Mouse (Mus musculus) cerebellum, adult (tissue): ENCODE measurements around the gene Sult2b1.

Experiments used
- ATAC-seq: cut with Nextera tagmentation; 2 replicates; pipeline ENCODE4 v1.9.2; 2017; ENCODE audit warnings: mild to moderate bottlenecking, moderate library complexity, mixed read lengths; ENCODE audit not compliant: insufficient number of reproducible peaks, low FRiP score, low TSS enrichment

Gene Sult2b1

GRCm38 (mm10) chr7:45802551-45802950 is 18.1 kb upstream of the Sult2b1 start:
- ATAC-seq = no peak

- peak; percentile 49; the same call in 1 of the 2 replicates for ATAC-seq
Measured at GRCm38 (mm10) chr7:45801348-45801747, 16.9 kb upstream of the Sult2b1 start.

DNA sequence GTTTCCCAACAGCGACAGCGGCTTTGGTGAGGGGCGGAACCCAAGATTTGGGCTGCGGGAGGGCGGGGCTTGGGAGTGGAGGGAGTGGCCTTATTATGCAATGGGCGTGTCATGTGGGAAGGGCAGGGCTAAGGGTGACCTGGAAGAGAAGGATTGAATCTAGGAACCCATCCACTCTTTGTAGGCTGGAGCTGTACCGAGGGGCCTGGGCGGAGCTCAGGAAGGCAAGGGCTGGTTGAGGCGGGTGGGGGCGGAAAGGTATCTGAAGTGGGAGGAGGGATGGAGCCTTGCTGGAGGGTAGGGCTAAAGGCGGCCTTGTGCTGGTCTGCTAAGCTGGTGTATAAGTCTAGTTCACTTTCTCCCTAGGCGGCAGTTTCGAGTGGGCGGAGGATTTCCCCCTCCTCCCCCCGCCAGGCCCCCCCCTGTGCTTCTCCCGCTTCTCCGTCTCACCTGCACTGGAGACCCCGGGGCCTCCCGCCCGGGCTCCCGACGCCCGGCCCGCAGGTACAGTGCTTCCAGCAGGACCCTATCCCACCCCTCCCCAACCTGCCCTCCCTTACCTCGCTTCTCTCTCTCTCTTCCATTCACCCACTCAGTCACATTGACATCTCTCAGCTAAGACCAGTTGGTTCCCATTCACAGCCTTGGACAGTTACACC is 16.2 kb upstream of the Sult2b1 start:
- no peak for ATAC-seq

DNA sequence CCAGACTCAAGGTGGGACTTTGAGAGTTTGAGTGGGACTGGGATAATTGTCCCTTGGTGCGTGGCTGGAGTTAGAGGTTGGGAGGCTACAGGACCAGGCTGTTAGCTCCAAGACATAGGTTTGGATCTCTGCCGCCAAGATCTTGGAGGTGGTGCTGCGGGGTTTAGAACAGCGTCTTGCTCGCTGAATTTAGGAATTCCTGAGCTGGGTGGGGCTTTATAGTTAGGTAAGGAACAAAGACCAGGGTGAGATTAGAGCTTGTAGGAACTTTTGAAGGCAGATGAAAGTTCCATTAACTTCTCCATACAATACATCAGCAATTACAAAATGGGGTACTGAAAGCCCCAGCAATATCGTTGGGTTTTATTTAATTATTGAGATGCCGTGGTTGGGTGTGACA is 15.5 kb upstream of the Sult2b1 start:
- ATAC-seq = no peak

DNA sequence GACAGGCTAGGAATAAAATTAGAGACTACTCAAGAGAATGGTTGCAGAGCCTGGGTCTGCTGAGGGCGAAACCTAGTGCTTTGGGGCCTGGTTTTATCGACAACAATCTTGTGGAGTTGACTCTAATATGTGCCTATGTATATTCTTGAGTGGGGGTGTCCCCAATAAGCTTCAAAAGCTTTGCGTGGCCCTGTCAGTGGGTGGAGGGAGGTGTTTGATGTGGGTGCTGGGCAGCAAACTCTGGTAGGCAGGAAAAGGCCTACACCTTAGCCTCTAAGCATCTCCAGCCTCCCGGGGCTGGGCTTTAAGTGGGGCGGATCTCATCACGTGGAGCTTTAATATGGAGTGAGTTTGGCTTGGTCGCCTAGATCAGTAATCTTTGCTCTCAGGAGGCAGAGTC is 14.5 kb upstream of the Sult2b1 start:
- ATAC-seq = no peak

GRCm38 (mm10) chr7:45798511-45798836 is 14.0 kb upstream of the Sult2b1 start:
- ATAC-seq = no peak

- no peak for ATAC-seq
Measured at GRCm38 (mm10) chr7:45797661-45798510, 13.4 kb upstream of the Sult2b1 start.

DNA sequence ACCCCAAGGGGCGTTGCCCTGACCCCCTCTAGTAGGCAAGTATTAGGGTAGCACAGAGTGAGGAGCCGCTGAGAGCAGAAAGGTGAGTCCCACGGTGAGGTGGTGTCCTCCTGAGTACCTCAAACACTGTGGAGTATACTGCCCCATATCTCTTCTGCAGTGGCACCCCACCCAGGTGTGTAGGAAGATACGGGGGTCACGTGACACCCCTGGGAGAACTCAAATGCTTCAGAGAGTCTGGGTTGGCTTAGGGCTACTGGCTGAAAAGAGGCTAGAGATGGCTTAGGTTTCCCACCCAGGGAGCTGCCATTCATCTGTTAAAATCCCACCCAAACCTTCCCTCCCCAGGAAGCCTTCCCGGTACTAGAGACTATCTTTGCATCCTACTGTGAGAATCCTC is 12.5 kb upstream of the Sult2b1 start:
- no peak for ATAC-seq

- ATAC-seq = no peak
Measured at GRCm38 (mm10) chr7:45794971-45795370, 10.5 kb upstream of the Sult2b1 start.

GRCm38 (mm10) chr7:45793969-45794585 is 9.6 kb upstream of the Sult2b1 start:
- no peak for ATAC-seq

GRCm38 (mm10) chr7:45793240-45793639 is 8.8 kb upstream of the Sult2b1 start:
- no peak for ATAC-seq

DNA sequence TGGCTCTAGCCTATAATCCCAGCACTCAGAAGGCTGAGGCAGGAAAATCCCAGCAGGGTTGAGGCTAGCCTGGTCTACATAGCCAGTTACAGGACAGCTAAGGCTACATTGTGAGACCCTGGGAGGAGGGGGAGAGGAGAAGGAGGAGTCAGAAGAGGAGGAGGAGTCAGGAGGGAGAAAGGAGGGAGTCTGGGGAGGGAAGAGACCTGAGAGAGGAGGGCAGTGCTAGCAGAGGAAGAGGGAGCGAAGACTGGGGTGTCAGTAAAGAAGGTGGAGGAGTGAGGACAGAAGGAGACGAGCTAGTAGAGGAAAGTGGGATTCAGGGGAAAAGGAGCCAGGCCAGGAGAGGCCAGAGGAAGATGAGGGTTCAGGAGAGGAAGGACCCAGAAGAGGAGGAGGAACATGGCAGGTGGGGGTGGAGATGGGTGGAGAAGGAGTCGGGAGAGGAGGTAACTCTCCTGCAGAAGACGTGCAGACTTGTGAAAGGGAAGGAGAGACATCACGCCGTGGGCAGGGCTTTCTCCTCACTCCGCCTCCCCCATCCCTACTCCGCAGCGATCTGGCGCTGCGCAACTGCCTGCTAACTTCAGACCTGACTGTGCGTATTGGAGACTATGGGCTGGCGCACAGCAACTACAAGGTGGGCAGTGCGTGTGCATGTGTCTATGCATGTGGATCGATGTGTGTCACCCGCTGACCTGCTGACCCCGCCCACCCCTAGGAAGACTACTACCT is 7.5 kb upstream of the Sult2b1 start:
- ATAC-seq = no peak

DNA sequence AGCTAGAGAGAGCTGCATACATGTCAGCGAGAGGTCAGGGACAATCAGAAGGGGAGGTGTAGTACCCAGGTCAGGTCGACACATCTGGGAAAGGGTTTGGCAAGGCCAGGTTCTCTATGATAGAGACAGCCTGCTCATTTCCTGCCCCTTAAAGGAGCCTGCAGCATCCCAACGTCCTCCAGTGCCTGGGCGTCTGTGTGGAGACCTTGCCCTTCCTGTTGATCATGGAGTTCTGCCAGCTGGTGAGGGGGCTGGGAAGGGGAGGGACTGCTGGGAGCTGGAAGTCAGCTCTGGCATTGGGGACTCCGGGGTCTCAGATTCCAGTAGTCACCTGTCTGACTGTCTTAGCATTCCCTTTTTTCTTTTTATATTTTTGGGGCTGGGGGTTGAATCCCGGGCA is 6.3 kb upstream of the Sult2b1 start:
- ATAC-seq = no peak

DNA sequence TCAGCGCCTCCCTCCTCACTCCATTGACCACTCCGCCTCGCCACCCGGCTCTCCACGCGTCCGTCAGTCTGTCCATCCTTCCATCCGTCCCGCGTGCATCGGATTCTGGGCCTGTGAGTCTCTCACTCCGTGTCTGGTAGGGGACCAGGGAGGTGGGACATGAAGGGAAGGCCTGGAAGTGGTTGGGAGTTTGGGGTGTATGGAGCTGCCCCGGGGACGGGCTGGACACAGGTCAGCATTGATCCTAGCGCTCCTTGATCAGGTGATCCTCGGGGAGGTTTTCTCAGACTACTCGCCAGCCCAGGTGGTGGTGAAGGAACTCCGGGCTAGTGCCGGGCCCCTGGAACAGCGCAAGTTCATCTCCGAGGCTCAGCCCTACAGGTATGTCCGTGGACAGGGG is 3.2 kb upstream of the Sult2b1 start:
- no peak for ATAC-seq

GRCm38 (mm10) chr7:45786661-45787413 is 2.4 kb upstream of the Sult2b1 start:
- ATAC-seq = peak; percentile 51

DNA sequence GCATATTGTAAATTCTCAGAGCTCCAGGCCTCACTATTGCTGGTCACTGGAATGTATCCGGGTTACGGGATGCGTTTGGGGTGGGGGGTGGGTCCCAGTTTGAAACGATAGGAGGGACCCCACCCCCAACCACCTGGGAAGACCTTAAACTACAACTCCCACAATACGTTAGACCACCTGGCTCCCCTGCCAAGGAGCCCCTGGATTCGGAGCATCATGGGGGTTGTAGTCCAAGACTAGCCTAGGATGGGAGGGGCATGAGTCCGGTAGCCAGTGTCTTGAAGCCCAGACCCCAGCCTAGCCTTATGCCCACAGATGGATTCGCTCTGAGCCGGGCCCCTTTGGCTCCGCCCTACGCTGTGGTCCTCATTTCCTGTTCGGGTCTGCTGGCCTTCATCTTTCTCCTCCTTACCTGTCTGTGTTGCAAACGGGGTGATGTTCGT is 1.7 kb upstream of the Sult2b1 start:
- 0 out of 2 replicates have a peak, but pooled peaks have one; percentile 32 for ATAC-seq

GRCm38 (mm10) chr7:45785388-45786135 is 1.1 kb upstream of the Sult2b1 start:
- ATAC-seq = peak; percentile 21

DNA sequence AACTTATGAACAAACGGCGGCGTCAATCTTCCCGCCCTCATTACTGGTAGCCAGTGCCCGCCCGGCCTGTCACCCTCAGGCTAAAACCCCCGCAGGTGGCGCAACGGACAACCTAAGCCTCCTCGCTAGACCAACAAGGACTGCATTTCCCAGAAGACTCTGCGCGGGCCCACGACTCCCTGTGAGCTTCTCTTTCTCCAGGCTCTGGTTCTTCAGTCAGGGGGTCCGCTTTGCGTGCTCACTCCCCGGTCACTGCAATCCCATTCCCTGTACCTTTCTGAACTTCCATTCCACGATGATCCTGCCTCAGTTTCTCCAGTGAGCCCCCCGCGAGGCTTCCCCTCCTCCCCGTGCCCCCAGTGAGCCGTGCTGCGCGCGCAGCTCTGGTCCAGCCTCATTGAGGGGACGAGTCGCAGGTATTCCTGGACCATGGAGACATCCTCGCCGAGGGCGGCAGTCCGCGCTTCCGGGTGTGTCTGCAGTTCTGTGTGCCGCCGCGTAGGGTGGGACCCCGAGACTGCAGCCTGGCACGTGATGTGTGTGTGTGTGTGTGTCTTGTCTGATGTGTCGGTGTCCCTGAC is 868 bp downstream of the Sult2b1 start, which contains the start of gene Lmtk3:
TSS of gene Lmtk3 (plus strand) at position 228 of the 581 bp plus-strand sequence.
- ATAC-seq = peak; percentile 60; the same call in 1 of the 2 replicates

- no peak for ATAC-seq
Measured at GRCm38 (mm10) chr7:45782271-45782670, 2.2 kb downstream of the Sult2b1 start.
